Mouse (Mus musculus) left cerebral cortex, postnatal 14 days (tissue): ENCODE results near the gene Rad54l2. TPM values are rescaled to one million over a fixed set of nuclear protein-coding genes. Genes with fewer than 3 reads are reported as not detected.

Source experiments
- DNase-seq, 2 experiments: peaks; one replicate each; pipeline ENCODE4 v3.0.0; 2021 to 2022; ENCODE audit warnings: low spot score in 2 of 2, mixed read lengths in 1 of 2
- intact Hi-C: fragments of 180-260 bp; cut with DNase I; formaldehyde crosslinking; loops from one replicate; pipeline ENCODE4 v1.15.1; 2025
- total RNA-seq, 2 experiments: library from RNA; stranded (reverse); gene quantifications; 2 replicates each; pipeline ENCODE4 v1.2.3; 2021

Gene Rad54l2
- total RNA-seq, 2 experiments from 2014 or later: 18.4 to 18.9 TPM

DNA sequence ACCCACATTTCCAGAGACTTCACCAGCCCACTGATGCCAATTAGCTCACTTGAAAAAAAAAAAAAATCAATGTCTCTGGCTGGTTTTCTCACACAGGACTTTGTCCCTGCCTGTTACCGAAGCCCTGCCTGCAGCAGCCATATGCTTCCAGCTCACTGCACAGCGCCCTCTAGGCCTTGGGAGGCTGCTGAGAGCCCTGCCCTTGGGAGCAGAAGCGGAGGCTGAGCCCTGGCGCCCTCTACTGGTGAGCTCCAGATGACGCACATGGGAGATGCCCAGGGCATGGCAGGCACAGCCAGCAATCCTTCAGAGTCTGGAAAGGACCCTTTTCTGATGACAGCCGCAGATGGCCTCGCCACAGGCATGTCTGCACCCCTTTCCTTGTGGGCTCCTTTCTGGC lies 145.9 kb downstream of the Rad54l2 start:
- intact Hi-C loops: loop anchor here (2.0 to 5.0 kb wide), 2 partner anchors 42 to 111 kb away; no protein-coding TSS in a partner anchor
- DNase-seq: peak; percentile 82 to 88

DNA sequence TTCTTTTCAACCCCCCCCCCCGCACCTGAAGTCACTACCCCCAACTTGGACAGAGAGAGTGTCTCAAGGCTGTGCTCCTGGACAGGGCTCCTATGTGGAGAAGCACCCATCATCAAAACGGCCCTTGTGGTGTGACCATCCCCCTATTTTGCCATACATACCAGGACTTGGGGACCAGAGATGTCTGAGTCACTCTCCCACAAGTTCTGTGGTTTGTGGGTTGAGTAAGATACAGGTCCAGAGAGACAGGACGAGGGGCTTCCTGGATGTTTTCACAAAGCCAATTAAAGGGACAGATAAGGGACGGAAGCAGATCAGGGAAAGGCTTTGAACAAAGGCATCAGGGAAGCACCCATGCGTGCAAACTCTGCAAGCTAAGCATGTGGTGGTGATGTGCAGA lies 147.6 kb downstream of the Rad54l2 start:
- intact Hi-C loops: loop anchor here (5.0 kb wide), 1 partner anchor 109 kb away; no protein-coding TSS in a partner anchor
- no peak for DNase-seq

GRCm38 (mm10) chr9:106638154-106638553 lies 150.8 kb downstream of the Rad54l2 start:
- DNase-seq: no peak
- intact Hi-C loops: no loop called here

Other genes starting within 250 kb of the Rad54l2 start
- not detected for gene Iqcf3, start 227.6 kb downstream of the Rad54l2 start, total RNA-seq
- not detected for gene Iqcf4, start 218.2 kb downstream of the Rad54l2 start, total RNA-seq
- gene Iqcf6, start 162.6 kb downstream of the Rad54l2 start, total RNA-seq: not detected
- gene Grm2, start 133.1 kb downstream of the Rad54l2 start, total RNA-seq: 10 to 100 TPM; 62.1 to 69.6 TPM
- 100 to 1,000 TPM; 103 to 117 TPM for gene Tex264, start 103.3 kb downstream of the Rad54l2 start, total RNA-seq
- 10 to 100 TPM; 24.4 to 24.9 TPM for gene Dcaf1, start 32.7 kb upstream of the Rad54l2 start, total RNA-seq
- 10 to 100 TPM; 50.2 to 55.7 TPM for gene Rbm15b, start 98.2 kb upstream of the Rad54l2 start, total RNA-seq
- gene Manf, start 102.8 kb upstream of the Rad54l2 start, total RNA-seq: 100 to 1,000 TPM; 124 to 141 TPM